Mouse (Mus musculus) limb, embryonic 14.5 days (tissue): ENCODE data around the gene Gtdc1. TPM values are rescaled to one million over a fixed set of nuclear protein-coding genes. Genes with fewer than 3 reads are reported as not detected.

Source experiments
- ATAC-seq: fragments of 200-750 bp; cut with Nextera tagmentation; 2 replicates; pipeline ENCODE4 v1.8.0; 2017; ENCODE audit warnings: low read depth, moderate number of reproducible peaks, moderate TSS enrichment; ENCODE audit not compliant: low FRiP score
- DNase-seq: peaks from one replicate; pipeline ENCODE4 v3.0.0-alpha.2; 2015; ENCODE audit warnings: low spot score
- H3K27ac ChIP-seq: fragments of 300-500 bp; sonication (generic); replicated peaks from 2 replicates; pipeline ENCODE4 v1.5.1; 2014; ENCODE audit warnings: low read depth, mild to moderate bottlenecking, low read length, moderate library complexity, mixed read lengths
- H3K27me3 ChIP-seq: fragments of 300-500 bp; sonication (generic); 2 replicates; pipeline ENCODE4 v1.6.1; 2014; ENCODE audit warnings: low read length, mixed read lengths; ENCODE audit not compliant: control insufficient read depth, insufficient read depth
- H3K36me3 ChIP-seq: fragments of 300-500 bp; sonication (generic); 2 replicates; pipeline ENCODE4 v1.6.1; 2014; ENCODE audit warnings: mild to moderate bottlenecking, low read length, moderate library complexity, mixed read lengths; ENCODE audit not compliant: control insufficient read depth, insufficient read depth
- H3K4me1 ChIP-seq: fragments of 300-500 bp; sonication (generic); 2 replicates; pipeline ENCODE4 v1.6.1; 2014; ENCODE audit warnings: antibody characterized with exemption, low read length, mixed read lengths; ENCODE audit not compliant: control insufficient read depth, insufficient read depth
- H3K4me2 ChIP-seq: fragments of 300-500 bp; sonication (generic); replicated peaks from 2 replicates; pipeline ENCODE4 v1.6.1; 2014; ENCODE audit warnings: low read depth, mild to moderate bottlenecking, low read length, moderate library complexity; ENCODE audit not compliant: severe bottlenecking
- H3K4me3 ChIP-seq: fragments of 300-500 bp; sonication (generic); replicated peaks from 2 replicates; pipeline ENCODE4 v1.5.1; 2014; ENCODE audit warnings: low read length
- H3K9ac ChIP-seq: fragments of 300-500 bp; sonication (generic); 2 replicates; pipeline ENCODE4 v1.6.1; 2014; ENCODE audit warnings: mild to moderate bottlenecking, low read depth, low read length, moderate library complexity; ENCODE audit not compliant: severe bottlenecking
- H3K9me3 ChIP-seq: fragments of 300-500 bp; sonication (generic); 2 replicates; pipeline ENCODE4 v1.6.1; 2016; ENCODE audit warnings: low read length; ENCODE audit not compliant: control insufficient read depth
- POLR2A ChIP-seq: fragments of 200-500 bp; IDR thresholded peaks from 2 replicates; pipeline ENCODE4 v1.8.0; 2012; ENCODE audit warnings: inconsistent platforms, mild to moderate bottlenecking, moderate library complexity, borderline replicate concordance; ENCODE audit not compliant: insufficient read depth, insufficient read length; ENCODE audit errors: extremely low read depth
- WGBS: fragments of 180-500 bp; shearing (Covaris S2); extraction: QIAGEN DNeasy Blood & Tissue Kit; methylation state at CpG from one replicate; pipeline ENCODE4 v1.1.7; 2014; 5-methylcytosine and 5-hydroxymethylcytosine counted together
- polyA plus RNA-seq, 2 experiments: library from polyadenylated mRNA; depleted of rRNA in 1 of 2; stranded (reverse) in 1 of 2; unstranded in 1 of 2; fragments of >200 nt; fragmentation: Nextera tagmentation in 1 of 2; extraction: Ambion mirVana in 1 of 2; gene quantifications; 2 replicates each; pipeline versions ENCODE4 v1.2.1 to v1.2.3; 2012 to 2014

Gene Gtdc1
- polyA plus RNA-seq, 2 experiments, result 14.3 to 22.9 TPM

DNA sequence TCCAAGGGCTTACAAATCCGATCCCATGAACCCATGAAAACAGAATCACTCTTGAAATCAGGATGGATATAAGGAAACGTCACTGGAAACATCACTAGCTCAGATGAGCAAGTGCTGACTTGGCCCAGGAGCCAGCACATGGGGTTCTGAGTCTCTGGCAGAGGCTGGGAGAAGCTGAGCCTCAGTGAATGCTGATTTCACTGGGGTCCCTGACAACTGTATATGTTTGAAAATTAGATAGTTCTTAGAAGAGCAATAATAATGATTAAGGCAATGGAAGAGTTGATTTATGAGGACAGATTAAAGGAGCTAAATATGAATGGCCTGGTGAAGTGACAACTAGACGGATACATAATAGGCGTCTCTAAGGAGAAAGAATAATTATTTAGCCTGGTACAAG is 289.3 kb downstream of the Gtdc1 start:
- DNase-seq, result no peak
- H3K36me3 ChIP-seq, result no peaks in the 10 kb centered on the region
- no peaks in the 10 kb centered on the region for H3K27me3 ChIP-seq
- TF ChIP-seq POLR2A, result no peak
- H3K4me2 ChIP-seq, result no peak overlapping the region
- no peak for ATAC-seq
- no peaks in the 10 kb centered on the region for H3K9me3 ChIP-seq
- WGBS, result 83% methylated on average over 4 of the region's 4 CpGs
- H3K4me3 ChIP-seq, result no peak overlapping the region
- H3K4me1 ChIP-seq, result no peaks in the 10 kb centered on the region
- H3K27ac ChIP-seq, result no peak overlapping the region
- H3K9ac ChIP-seq, result no peak overlapping the region

DNA sequence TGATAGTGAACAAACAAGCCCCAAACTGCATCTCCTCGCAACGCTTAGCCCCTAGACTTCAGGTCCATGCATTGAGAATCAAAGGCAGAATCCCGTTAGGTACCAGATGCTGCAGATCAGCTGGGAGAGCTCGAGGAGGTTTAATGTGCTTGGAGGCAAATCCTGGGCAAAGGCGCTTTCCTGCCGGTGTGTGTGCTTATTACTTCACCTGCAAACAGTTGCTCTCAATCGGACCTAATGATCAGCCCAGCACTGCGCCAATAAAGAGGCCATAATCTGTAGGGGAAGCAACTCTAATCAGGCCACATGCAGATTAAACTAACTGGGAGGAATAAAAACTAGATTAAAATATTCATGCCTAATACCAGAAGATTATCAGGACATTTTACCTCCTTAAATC is 293.5 kb downstream of the Gtdc1 start:
- H3K9ac ChIP-seq, result no peak overlapping the region
- no peak overlapping the region for H3K27ac ChIP-seq
- H3K4me2 ChIP-seq, result no peak overlapping the region
- ATAC-seq, result no peak
- TF ChIP-seq POLR2A, result no peak
- 35% methylated on average over 8 of the region's 8 CpGs for WGBS
- H3K36me3 ChIP-seq, result no peaks in the 10 kb centered on the region
- H3K9me3 ChIP-seq, result no peaks in the 10 kb centered on the region
- no peak overlapping the region for H3K4me3 ChIP-seq
- no peak for DNase-seq
- no peaks in the 10 kb centered on the region for H3K4me1 ChIP-seq
- no peaks in the 10 kb centered on the region for H3K27me3 ChIP-seq

DNA sequence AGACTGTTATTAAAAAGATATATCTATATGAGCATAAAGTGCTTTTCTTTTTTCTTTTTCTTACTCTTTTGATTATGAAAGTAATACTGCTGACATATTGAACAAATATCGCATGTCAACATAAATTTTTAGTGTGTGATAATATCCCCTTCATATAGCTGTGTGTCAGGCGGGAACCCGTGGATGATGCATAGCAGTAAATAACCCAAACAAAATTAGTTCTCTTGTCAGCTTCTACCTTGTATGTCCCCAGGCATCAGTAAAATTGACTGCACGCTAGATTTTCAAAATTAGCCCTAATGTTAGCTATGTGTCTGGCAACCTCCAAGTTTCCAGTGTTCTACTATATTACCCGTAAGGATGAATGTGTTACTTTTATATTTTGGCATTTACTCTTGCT is 294.4 kb downstream of the Gtdc1 start:
- Histone ChIP-seq H3K27me3 (no peaks in the 10 kb centered on the region), H3K27ac (no peak overlapping the region), H3K4me1 (no peaks in the 10 kb centered on the region), H3K36me3 (no peaks in the 10 kb centered on the region), H3K4me3 (no peak overlapping the region), H3K4me2 (no peak overlapping the region), H3K9me3 (no peaks in the 10 kb centered on the region), H3K9ac (no peak overlapping the region)
- TF ChIP-seq POLR2A, result no peak
- ATAC-seq (no peak), DNase-seq (no peak)
- 52% methylated on average over 5 of the region's 5 CpGs for WGBS

DNA sequence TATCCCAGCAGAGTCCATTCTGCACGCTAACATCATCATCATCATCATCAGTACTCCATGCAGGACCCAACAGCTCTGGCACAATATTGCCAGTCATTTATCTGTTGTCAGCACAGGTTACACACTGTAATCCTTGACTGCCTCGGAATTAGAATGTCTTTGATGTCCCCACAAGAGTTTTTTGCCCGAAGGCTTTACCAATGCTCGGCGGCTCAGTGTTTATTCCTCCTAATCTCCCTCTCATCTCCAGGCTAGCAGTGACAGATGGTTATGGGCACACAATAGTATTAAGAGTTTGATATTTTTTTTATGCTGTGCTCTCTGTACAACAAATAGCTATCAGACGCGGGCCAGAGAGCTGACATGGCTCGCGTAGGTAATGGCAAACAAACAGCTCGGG is 294.9 kb downstream of the Gtdc1 start:
- H3K27ac ChIP-seq, result no peak overlapping the region
- no peak overlapping the region for H3K9ac ChIP-seq
- 41% methylated on average over 10 of the region's 10 CpGs for WGBS
- no peaks in the 10 kb centered on the region for H3K36me3 ChIP-seq
- no peak overlapping the region for H3K4me2 ChIP-seq
- no peaks in the 10 kb centered on the region for H3K27me3 ChIP-seq
- ATAC-seq (no peak), DNase-seq (no peak)
- H3K9me3 ChIP-seq, result no peaks in the 10 kb centered on the region
- no peak overlapping the region for H3K4me3 ChIP-seq
- H3K4me1 ChIP-seq, result no peaks in the 10 kb centered on the region
- TF ChIP-seq POLR2A, result no peak

DNA sequence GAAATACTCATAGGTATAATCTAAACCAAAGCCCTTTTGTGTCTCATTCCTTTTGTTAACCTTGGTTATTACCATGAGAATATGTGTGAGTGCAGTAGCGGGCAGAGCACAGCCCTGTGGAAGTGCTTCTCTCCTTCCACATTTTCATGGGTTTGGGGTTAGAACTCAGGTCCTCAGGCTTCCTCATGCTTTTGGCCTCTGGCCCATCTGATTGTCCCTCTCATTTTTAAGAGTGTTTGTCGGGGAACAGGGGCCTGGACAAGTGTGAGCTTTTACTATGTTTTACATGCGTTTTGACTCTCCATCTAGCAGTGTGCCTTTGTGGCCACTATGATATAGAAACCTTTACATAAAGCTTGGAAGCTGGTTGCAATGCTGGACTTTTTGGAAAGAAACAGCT is 296.4 kb downstream of the Gtdc1 start:
- no peaks in the 10 kb centered on the region for H3K9me3 ChIP-seq
- no peak overlapping the region for H3K9ac ChIP-seq
- whole genome bisulfite sequencing, result 71% methylated on average over 3 of the region's 3 CpGs
- H3K4me3 ChIP-seq, result no peak overlapping the region
- no peaks in the 10 kb centered on the region for H3K27me3 ChIP-seq
- no peak for ATAC-seq
- no peaks in the 10 kb centered on the region for H3K4me1 ChIP-seq
- DNase-seq, result no peak
- no peak overlapping the region for H3K4me2 ChIP-seq
- no peak for TF ChIP-seq POLR2A
- no peak overlapping the region for H3K27ac ChIP-seq
- H3K36me3 ChIP-seq, result no peaks in the 10 kb centered on the region

DNA sequence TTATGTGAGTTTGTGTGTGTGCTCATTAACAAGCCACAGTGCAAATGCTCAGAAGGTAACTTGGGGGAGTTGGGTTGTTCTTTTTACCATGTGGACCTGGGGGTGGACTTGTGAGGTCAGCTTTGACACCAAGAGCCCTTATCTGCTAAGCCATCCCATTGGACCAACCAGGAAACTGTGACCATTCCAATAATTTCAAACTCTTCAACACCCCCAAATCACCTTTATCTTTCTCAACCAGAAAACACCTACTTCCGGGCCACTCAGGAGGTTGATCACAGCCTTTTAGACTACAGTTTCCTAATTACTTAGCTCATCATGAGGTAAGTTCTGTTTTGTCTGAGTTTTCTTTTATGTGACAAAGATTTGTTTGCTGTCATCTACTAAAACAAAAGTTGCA is 298.7 kb downstream of the Gtdc1 start:
- no peak for TF ChIP-seq POLR2A
- Histone ChIP-seq H3K27ac (no peak overlapping the region), H3K4me3 (no peak overlapping the region), H3K4me1 (no peaks in the 10 kb centered on the region), H3K4me2 (no peak overlapping the region), H3K27me3 (no peaks in the 10 kb centered on the region), H3K9me3 (no peaks in the 10 kb centered on the region), H3K36me3 (no peaks in the 10 kb centered on the region), H3K9ac (no peak overlapping the region)
- 97% methylated on average over 1 of the region's 1 CpGs for WGBS
- ATAC-seq (no peak), DNase-seq (no peak)
